Mouse (Mus musculus): Measurements from ENCODE around the gene Rbx1. TPM values are rescaled to one million over a fixed set of nuclear protein-coding genes. Genes with fewer than 3 reads are reported as not detected.
A peak's percentile ranks its signal among the peaks of the same experiment; 100 is the strongest.

Gene Rbx1
- polyA plus RNA-seq, 1 experiment from 2014 or later, result 625 TPM

DNA sequence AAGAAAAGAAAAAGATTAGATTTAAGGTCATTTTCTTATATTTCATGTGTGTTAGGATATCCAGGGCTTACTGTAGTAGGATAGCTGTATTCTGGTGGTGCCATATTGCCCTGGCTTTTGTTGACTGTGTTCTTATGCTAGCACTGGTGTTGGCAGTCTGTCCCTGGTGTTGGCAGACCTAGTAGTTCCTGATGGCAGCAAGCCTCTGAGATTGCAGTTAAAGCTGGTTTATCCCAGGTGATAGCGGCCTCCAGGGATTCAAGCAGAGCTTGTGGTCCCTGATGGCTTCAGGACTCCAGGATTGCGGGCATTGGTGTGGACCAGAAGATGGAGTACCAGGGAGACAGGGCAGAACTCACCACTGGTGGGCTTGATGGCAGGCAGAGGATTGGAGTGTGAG, 37.4 kb downstream of the Rbx1 start:
- no peaks in the 10 kb centered on the region for H3K9me3 ChIP-seq (replicated peaks)
- no peak overlapping the region for H3K4me2 ChIP-seq
- H3K36me3 ChIP-seq (ENCODE audit: poor library complexity, severe bottlenecking), result no peaks in the 10 kb centered on the region
- H3K4me1 ChIP-seq, result no peaks in the 10 kb centered on the region
- H3K4me3 ChIP-seq, result no peak overlapping the region
- no peak for ATAC-seq
- H3K27ac ChIP-seq, result no peak overlapping the region
- no peak overlapping the region for H3K9ac ChIP-seq
- H3K27me3 ChIP-seq, result no peaks in the 10 kb centered on the region
- 98% methylated on average over 2 of the region's 2 CpGs for WGBS

- no peak overlapping the region for H3K9ac ChIP-seq
- no peak for ATAC-seq
- H3K9me3 ChIP-seq (replicated peaks), result no peaks in the 10 kb centered on the region
- no peaks in the 10 kb centered on the region for H3K4me1 ChIP-seq
- H3K36me3 ChIP-seq (ENCODE audit: poor library complexity, severe bottlenecking), result no peaks in the 10 kb centered on the region
- WGBS, result 95% methylated on average over 2 of the region's 2 CpGs
- no peak overlapping the region for H3K4me2 ChIP-seq
- no peak overlapping the region for H3K4me3 ChIP-seq
- H3K27me3 ChIP-seq, result no peaks in the 10 kb centered on the region
- H3K27ac ChIP-seq, result no peak overlapping the region
Measured at GRCm38 (mm10) chr15:81503995-81504394, 37.9 kb downstream of the Rbx1 start.

DNA sequence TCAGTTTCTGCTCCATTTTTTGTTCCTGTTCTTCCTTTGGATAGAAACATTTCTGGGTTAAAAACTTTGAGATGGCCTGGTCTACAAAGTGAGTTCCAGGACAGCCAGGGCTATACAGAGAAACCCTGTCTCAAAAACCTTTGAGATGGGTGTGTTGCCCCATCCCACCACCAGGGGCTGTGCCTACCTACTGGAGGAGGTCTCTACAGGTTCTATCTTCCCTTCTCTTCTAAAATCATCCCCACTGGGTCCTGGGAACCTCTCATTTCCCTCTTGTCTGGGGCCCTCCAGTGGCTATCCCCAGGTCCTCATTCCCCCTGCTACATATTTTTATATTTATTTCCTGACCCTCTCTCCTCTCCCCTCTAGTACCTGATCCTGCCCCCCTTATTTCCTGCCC, 41.1 kb downstream of the Rbx1 start:
- Histone ChIP-seq H3K36me3 (ENCODE audit: poor library complexity, severe bottlenecking) (no peaks in the 10 kb centered on the region), H3K4me1 (no peaks in the 10 kb centered on the region), H3K9ac (no peak overlapping the region), H3K27ac (no peak overlapping the region), H3K27me3 (no peaks in the 10 kb centered on the region), H3K4me3 (no peak overlapping the region), H3K4me2 (no peak overlapping the region), H3K9me3 (replicated peaks) (no peaks in the 10 kb centered on the region)
- no peak for ATAC-seq

GRCm38 (mm10) chr15:81510621-81511020, 44.5 kb downstream of the Rbx1 start:
- H3K9ac ChIP-seq, result no peak overlapping the region
- ATAC-seq, result no peak
- no peaks in the 10 kb centered on the region for H3K27me3 ChIP-seq
- no peaks in the 10 kb centered on the region for H3K9me3 ChIP-seq (replicated peaks)
- peaks cover 10% of the 10 kb centered on the region for H3K4me1 ChIP-seq
- no peak overlapping the region for H3K4me3 ChIP-seq
- no peak overlapping the region for H3K27ac ChIP-seq
- no peaks in the 10 kb centered on the region for H3K36me3 ChIP-seq (ENCODE audit: poor library complexity, severe bottlenecking)
- H3K4me2 ChIP-seq, result no peak overlapping the region
- WGBS, result 76% methylated on average over 2 of the region's 4 CpGs

GRCm38 (mm10) chr15:81511601-81512261, 45.6 kb downstream of the Rbx1 start:
- 55% methylated on average over 21 of the region's 21 CpGs for WGBS
- H3K36me3 ChIP-seq (ENCODE audit: poor library complexity, severe bottlenecking), result no peaks in the 10 kb centered on the region
- H3K4me3 ChIP-seq, result no peak overlapping the region
- no peaks in the 10 kb centered on the region for H3K9me3 ChIP-seq (replicated peaks)
- no peak overlapping the region for H3K27ac ChIP-seq
- H3K27me3 ChIP-seq, result no peaks in the 10 kb centered on the region
- no peak overlapping the region for H3K9ac ChIP-seq
- peaks cover 10% of the 10 kb centered on the region for H3K4me1 ChIP-seq
- peak overlapping the region; percentile 20; the same call in 1 of the 2 replicates for H3K4me2 ChIP-seq
- ATAC-seq, result no peak

DNA sequence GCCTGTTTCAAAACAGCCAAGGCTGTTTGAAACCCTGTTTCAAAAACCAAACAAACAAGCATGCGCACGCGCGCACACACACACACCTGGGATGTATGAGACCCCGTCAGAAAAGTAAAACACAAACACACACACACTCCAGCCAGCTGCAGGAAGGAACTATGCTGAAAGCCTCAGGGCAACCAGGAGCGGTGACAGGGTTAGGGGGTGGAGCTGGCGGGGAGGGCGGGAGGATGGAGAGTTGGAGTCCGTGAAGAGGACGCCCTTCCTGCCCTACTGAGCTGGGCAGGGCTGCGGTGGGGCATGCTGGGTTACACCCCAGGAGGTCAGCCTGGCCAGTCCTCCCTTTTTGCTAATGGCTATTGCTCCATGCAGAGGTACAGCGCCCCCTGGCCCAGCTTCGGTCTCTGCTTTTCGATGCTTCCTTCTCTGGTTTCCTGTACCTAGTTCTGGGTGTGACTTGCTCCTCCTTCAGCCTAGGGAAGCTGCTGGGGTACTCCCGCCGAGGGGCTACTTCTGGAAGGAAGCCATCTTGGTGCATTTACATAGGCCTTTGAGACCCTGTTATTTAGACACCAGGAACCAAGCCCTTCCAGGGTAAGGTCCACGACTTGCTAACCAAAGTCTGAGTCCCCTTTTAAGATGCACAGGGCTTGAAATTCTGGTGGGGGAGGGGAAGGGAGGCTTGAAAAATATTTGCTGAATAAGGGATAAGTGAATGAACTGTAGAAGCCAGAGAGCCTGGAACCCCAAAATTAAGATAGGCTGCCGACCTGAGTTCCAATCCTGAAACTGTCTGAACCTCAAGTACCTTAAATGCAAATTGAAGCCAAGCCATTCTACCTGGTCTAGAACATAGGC, 48.2 kb downstream of the Rbx1 start:
- H3K36me3 ChIP-seq (ENCODE audit: poor library complexity, severe bottlenecking), result no peaks in the 10 kb centered on the region
- no peak for ATAC-seq
- WGBS, result 12% methylated on average over 17 of the region's 18 CpGs
- no peak overlapping the region for H3K27ac ChIP-seq
- H3K9ac ChIP-seq, result peak overlapping the region; percentile 48; the same call in 1 of the 2 replicates
- no peaks in the 10 kb centered on the region for H3K27me3 ChIP-seq
- peaks cover 10% of the 10 kb centered on the region for H3K4me1 ChIP-seq
- H3K4me3 ChIP-seq, result peak overlapping the region; percentile 29
- peak overlapping the region; percentile 59 for H3K4me2 ChIP-seq
- no peaks in the 10 kb centered on the region for H3K9me3 ChIP-seq (replicated peaks)

DNA sequence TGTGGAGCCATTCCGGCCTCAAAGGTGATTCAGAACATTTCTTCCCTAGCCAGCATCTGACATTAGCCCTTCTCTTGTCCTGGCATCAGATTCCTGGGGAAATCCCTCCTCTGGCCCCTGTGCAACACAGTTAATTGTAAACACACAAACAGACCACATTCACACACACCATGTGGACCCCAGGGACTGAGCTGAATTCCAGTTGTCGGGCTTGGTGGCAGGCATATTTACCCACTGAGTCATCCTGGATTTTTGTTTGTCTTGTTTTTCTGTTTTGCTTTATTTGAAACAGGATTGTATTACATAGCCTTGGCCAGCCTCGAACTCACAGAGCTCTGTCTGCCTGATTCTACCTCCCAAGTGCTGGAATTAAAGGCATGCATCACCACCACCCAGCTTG, 49.1 kb downstream of the Rbx1 start:
- H3K9ac ChIP-seq, result no peak overlapping the region
- no peak overlapping the region for H3K27ac ChIP-seq
- no peak overlapping the region for H3K4me2 ChIP-seq
- H3K4me3 ChIP-seq, result no peak overlapping the region
- WGBS, result 92% methylated on average over 3 of the region's 3 CpGs
- ATAC-seq, result no peak
- H3K4me1 ChIP-seq, result peaks cover 10% of the 10 kb centered on the region
- no peaks in the 10 kb centered on the region for H3K9me3 ChIP-seq (replicated peaks)
- H3K36me3 ChIP-seq (ENCODE audit: poor library complexity, severe bottlenecking), result no peaks in the 10 kb centered on the region
- no peaks in the 10 kb centered on the region for H3K27me3 ChIP-seq

DNA sequence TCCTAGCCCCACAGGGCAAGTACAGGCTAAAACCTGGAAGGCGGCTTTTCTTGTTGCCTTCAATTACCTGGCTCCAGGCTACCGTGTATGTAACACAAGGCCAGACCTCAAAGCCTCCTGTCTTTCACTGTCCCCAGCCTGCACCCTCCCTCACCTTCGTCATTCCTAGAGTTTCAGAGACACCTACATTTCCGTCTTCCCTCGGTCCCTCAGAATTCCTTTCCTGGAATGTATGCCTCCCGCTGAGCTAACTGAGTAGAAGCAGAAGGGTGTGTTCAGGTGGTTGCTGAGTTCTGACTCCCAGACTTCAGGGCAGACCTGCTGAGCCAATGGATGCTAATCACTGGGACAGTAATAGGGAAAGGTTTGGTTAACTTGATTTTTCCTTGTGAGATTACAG, 51.9 kb downstream of the Rbx1 start:
- H3K4me1 ChIP-seq, result peaks cover 18% of the 10 kb centered on the region
- H3K36me3 ChIP-seq (ENCODE audit: poor library complexity, severe bottlenecking), result no peaks in the 10 kb centered on the region
- no peaks in the 10 kb centered on the region for H3K27me3 ChIP-seq
- no peak overlapping the region for H3K27ac ChIP-seq
- no peak overlapping the region for H3K4me2 ChIP-seq
- WGBS, result 58% methylated on average over 6 of the region's 6 CpGs
- ATAC-seq, result no peak
- H3K4me3 ChIP-seq, result no peak overlapping the region
- no peaks in the 10 kb centered on the region for H3K9me3 ChIP-seq (replicated peaks)
- H3K9ac ChIP-seq, result no peak overlapping the region

DNA sequence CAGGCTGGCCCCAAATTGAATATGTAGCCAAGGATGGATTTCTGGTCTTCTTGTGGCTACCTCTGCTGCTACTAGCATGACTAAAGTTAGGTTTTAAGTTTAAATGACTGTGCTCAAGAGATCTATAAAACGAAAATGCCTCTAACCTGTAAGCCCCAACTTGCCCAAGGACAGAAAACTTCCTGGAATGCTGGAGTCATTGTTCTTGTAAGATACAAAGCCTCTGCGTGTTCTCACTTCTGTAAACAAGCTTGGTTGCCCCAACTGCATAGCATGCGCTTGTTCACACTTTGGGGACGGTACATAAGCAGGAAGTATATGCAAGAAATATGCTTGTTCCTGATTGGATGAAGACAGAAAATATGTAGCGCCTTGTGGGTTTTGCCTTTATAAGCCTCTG, 52.7 kb downstream of the Rbx1 start:
- Histone ChIP-seq H3K4me1 (peaks cover 21% of the 10 kb centered on the region), H3K27me3 (no peaks in the 10 kb centered on the region)
- 85% methylated on average over 5 of the region's 5 CpGs for WGBS

DNA sequence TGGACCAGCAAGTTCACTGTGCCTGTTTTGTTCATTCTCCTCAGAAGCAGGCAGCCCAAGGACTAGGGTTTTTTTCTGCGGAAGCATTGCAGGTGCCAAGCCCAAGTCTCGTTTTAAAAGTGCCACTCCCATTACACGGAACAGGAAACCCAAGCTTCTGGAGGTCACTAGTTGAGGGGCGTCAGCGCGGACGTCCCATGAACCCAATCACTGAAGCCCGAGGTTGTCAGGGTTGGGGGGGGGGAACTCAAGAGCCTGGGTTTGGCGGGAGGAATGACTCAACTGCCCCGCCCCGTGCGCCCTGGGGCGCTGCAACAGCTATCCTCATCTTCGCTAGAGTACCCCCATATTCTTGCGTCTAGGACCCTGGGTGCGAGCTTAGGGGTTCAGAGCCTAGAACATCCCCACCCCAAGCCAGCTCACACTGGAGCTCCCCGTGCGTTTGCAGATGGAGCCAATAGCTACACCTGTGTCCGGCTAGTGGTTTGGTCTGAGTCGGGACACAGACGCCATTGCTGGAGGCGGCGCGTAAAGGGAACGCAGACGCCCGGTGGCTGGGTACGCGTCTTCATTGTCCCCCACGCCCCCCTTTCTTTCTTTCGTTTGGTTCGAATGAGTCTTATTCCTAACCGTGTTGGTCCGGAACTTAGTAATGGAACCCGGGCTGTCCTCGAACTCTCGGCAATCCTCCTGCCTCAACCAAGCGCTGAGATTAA, 56.1 kb downstream of the Rbx1 start:
- Histone ChIP-seq H3K9ac (peak overlapping the region; percentile 76), H3K9me3 (replicated peaks) (no peaks in the 10 kb centered on the region), H3K4me1 (peaks cover 16% of the 10 kb centered on the region), H3K4me3 (peak overlapping the region; percentile 59), H3K27me3 (no peaks in the 10 kb centered on the region; the same call in 1 of the 2 replicates), H3K4me2 (peak overlapping the region; percentile 95), H3K27ac (peak overlapping the region; percentile 62), H3K36me3 (ENCODE audit: poor library complexity, severe bottlenecking) (no peaks in the 10 kb centered on the region)
- ATAC-seq, result peak; percentile 9; the same call in 1 of the 2 replicates
- 1% methylated on average over 38 of the region's 38 CpGs for WGBS

More for the DNA sequence above, 52.7 kb downstream of the Rbx1 start:
- H3K36me3 ChIP-seq (ENCODE audit: poor library complexity, severe bottlenecking), result no peaks in the 10 kb centered on the region
- no peak overlapping the region for H3K4me2 ChIP-seq
- H3K9ac ChIP-seq, result no peak overlapping the region
- H3K9me3 ChIP-seq (replicated peaks), result no peaks in the 10 kb centered on the region
- ATAC-seq, result no peak
- no peak overlapping the region for H3K27ac ChIP-seq
- H3K4me3 ChIP-seq, result no peak overlapping the region

GRCm38 (mm10) chr15:81522761-81523168, 56.7 kb downstream of the Rbx1 start:
- WGBS, result 0% methylated on average over 15 of the region's 16 CpGs
- ATAC-seq, result peak; percentile 65; the same call in 1 of the 2 replicates
- Histone ChIP-seq H3K27me3 (no peaks in the 10 kb centered on the region; the same call in 1 of the 2 replicates), H3K4me1 (peaks cover 16% of the 10 kb centered on the region), H3K36me3 (ENCODE audit: poor library complexity, severe bottlenecking) (no peaks in the 10 kb centered on the region), H3K4me3 (peak overlapping the region; percentile 59), H3K27ac (peak overlapping the region; percentile 62), H3K4me2 (peak overlapping the region; percentile 95), H3K9me3 (replicated peaks) (no peaks in the 10 kb centered on the region), H3K9ac (peak overlapping the region; percentile 76)
